Mouse (Mus musculus) intestine, postnatal 0 days (tissue): ENCODE measurements around the gene Tspan9. TPM values are rescaled to one million over a fixed set of nuclear protein-coding genes. Genes with fewer than 3 reads are reported as not detected.
A peak's percentile ranks its signal among the peaks of the same experiment; 100 is the strongest.

Experiments used
- ATAC-seq: fragments of 200-750 bp; cut with Nextera tagmentation; 2 replicates; pipeline ENCODE4 v1.8.0; 2017; ENCODE audit warnings: mild to moderate bottlenecking, moderate TSS enrichment, moderate library complexity
- H3K27ac ChIP-seq: fragments of 300-500 bp; sonication (generic); 2 replicates; pipeline ENCODE4 v1.5.1; 2014; ENCODE audit warnings: mild to moderate bottlenecking, low read depth, low read length, moderate library complexity
- H3K27me3 ChIP-seq: fragments of 300-500 bp; sonication (generic); replicated peaks from 2 replicates; pipeline ENCODE4 v1.6.1; 2014; ENCODE audit warnings: low read length, mixed read lengths; ENCODE audit not compliant: control insufficient read depth, insufficient read depth
- H3K36me3 ChIP-seq: fragments of 300-500 bp; sonication (generic); 2 replicates; pipeline ENCODE4 v1.6.1; 2014; ENCODE audit warnings: mild to moderate bottlenecking, moderate library complexity; ENCODE audit not compliant: control insufficient read depth, insufficient read depth
- H3K4me1 ChIP-seq: fragments of 300-500 bp; sonication (generic); replicated peaks from 2 replicates; pipeline ENCODE4 v1.6.1; 2014; ENCODE audit warnings: antibody characterized with exemption, low read length, mixed read lengths; ENCODE audit not compliant: control insufficient read depth, insufficient read depth
- H3K4me2 ChIP-seq: fragments of 300-500 bp; sonication (generic); replicated peaks from 2 replicates; pipeline ENCODE4 v1.6.1; 2014; ENCODE audit warnings: low read depth, mild to moderate bottlenecking, moderate library complexity
- H3K4me3 ChIP-seq: fragments of 300-500 bp; sonication (generic); 2 replicates; pipeline ENCODE4 v1.5.1; 2014; ENCODE audit warnings: low read depth, low read length
- H3K9ac ChIP-seq: fragments of 300-500 bp; sonication (generic); 2 replicates; pipeline ENCODE4 v1.6.1; 2014; ENCODE audit warnings: mild to moderate bottlenecking, low read depth, low read length
- H3K9me3 ChIP-seq: fragments of 300-500 bp; sonication (generic); 2 replicates; pipeline ENCODE4 v1.6.1; 2016; ENCODE audit warnings: mixed run types; ENCODE audit not compliant: control insufficient read depth
- CTCF ChIP-seq: sonication (generic); IDR thresholded peaks from 2 replicates; pipeline ENCODE4 v1.5.1; 2016; ENCODE audit warnings: low read depth, mild to moderate bottlenecking, control low read depth, antibody characterized with exemption, moderate library complexity
- WGBS: fragments of 180-500 bp; shearing (Covaris S2); extraction: QIAGEN DNeasy Blood & Tissue Kit; methylation state at CpG from one replicate; pipeline ENCODE4 v1.1.7; 2014; 5-methylcytosine and 5-hydroxymethylcytosine counted together
- polyA plus RNA-seq: library from polyadenylated mRNA; unstranded; fragments of >200 nt; fragmentation: Nextera tagmentation; extraction: Ambion mirVana; gene quantifications from 2 replicates; pipeline ENCODE4 v1.2.1, GENCODE M21; 2015

Gene Tspan9
- polyA plus RNA-seq, 1 experiment from 2014 or later: 55.5 TPM

- Histone ChIP-seq H3K27me3 (no peaks in the 10 kb centered on the region), H3K36me3 (0 out of 2 replicates have a peak, but pooled peaks cover 6% of the 10 kb centered on the region), H3K4me2 (no peak overlapping the region), H3K9me3 (no peaks in the 10 kb centered on the region), H3K9ac (no peak overlapping the region), H3K4me3 (no peak overlapping the region), H3K27ac (no peak overlapping the region), H3K4me1 (peaks cover 7% of the 10 kb centered on the region)
- no peak for ATAC-seq
- WGBS: 85% methylated on average over 4 of the region's 4 CpGs
- TF ChIP-seq CTCF: no peak
Observed at GRCm38 (mm10) chr6:128130686-128131085, 12.7 kb downstream of the Tspan9 start.

- H3K36me3 ChIP-seq: 0 out of 2 replicates have a peak, but pooled peaks cover 6% of the 10 kb centered on the region
- no peaks in the 10 kb centered on the region for H3K9me3 ChIP-seq
- H3K4me1 ChIP-seq: peaks cover 8% of the 10 kb centered on the region; the same call in 1 of the 2 replicates
- no peak for TF ChIP-seq CTCF
- H3K9ac ChIP-seq: no peak overlapping the region
- WGBS: 78% methylated on average over 5 of the region's 5 CpGs
- H3K4me2 ChIP-seq: no peak overlapping the region
- no peak for ATAC-seq
- H3K27me3 ChIP-seq: no peaks in the 10 kb centered on the region
- H3K27ac ChIP-seq: no peak overlapping the region
- H3K4me3 ChIP-seq: no peak overlapping the region
Observed at GRCm38 (mm10) chr6:128129382-128129781, 14.0 kb downstream of the Tspan9 start.

- Histone ChIP-seq H3K27ac (no peak overlapping the region), H3K27me3 (no peaks in the 10 kb centered on the region), H3K9ac (no peak overlapping the region), H3K4me3 (no peak overlapping the region), H3K4me2 (no peak overlapping the region), H3K4me1 (0 out of 2 replicates have a peak, but pooled peaks cover 8% of the 10 kb centered on the region), H3K36me3 (0 out of 2 replicates have a peak, but pooled peaks cover 6% of the 10 kb centered on the region), H3K9me3 (no peaks in the 10 kb centered on the region)
- WGBS: 65% methylated on average over 3 of the region's 3 CpGs
- ATAC-seq: no peak
- no peak for TF ChIP-seq CTCF
Observed at GRCm38 (mm10) chr6:128127312-128127711, 16.1 kb downstream of the Tspan9 start.

- Histone ChIP-seq H3K4me3 (no peak overlapping the region), H3K27me3 (no peaks in the 10 kb centered on the region), H3K4me1 (0 out of 2 replicates have a peak, but pooled peaks cover 8% of the 10 kb centered on the region), H3K27ac (no peak overlapping the region), H3K9me3 (no peaks in the 10 kb centered on the region), H3K9ac (no peak overlapping the region), H3K4me2 (no peak overlapping the region), H3K36me3 (0 out of 2 replicates have a peak, but pooled peaks cover 6% of the 10 kb centered on the region)
- no peak for TF ChIP-seq CTCF
- ATAC-seq: no peak
- WGBS: 79% methylated on average over 4 of the region's 4 CpGs
Observed at GRCm38 (mm10) chr6:128126876-128127275, 16.5 kb downstream of the Tspan9 start.

GRCm38 (mm10) chr6:128125464-128125863 lies 17.9 kb downstream of the Tspan9 start:
- peak; percentile 58; the same call in 1 of the 2 replicates for ATAC-seq
- Histone ChIP-seq H3K4me3 (no peak overlapping the region), H3K4me1 (0 out of 2 replicates have a peak, but pooled peaks cover 6% of the 10 kb centered on the region), H3K27me3 (no peaks in the 10 kb centered on the region), H3K36me3 (0 out of 2 replicates have a peak, but pooled peaks cover 6% of the 10 kb centered on the region), H3K4me2 (no peak overlapping the region), H3K27ac (no peak overlapping the region), H3K9ac (no peak overlapping the region), H3K9me3 (no peaks in the 10 kb centered on the region)
- no peak for TF ChIP-seq CTCF
- 59% methylated on average over 3 of the region's 3 CpGs for WGBS

GRCm38 (mm10) chr6:128124222-128124971 lies 19.0 kb downstream of the Tspan9 start:
- Histone ChIP-seq H3K4me3 (no peak overlapping the region), H3K9me3 (no peaks in the 10 kb centered on the region), H3K4me1 (0 out of 2 replicates have a peak, but pooled peaks cover 5% of the 10 kb centered on the region), H3K27ac (0 out of 2 replicates have a peak overlapping the region, but pooled peaks have one; percentile 10), H3K36me3 (0 out of 2 replicates have a peak, but pooled peaks cover 6% of the 10 kb centered on the region), H3K9ac (no peak overlapping the region), H3K4me2 (no peak overlapping the region), H3K27me3 (no peaks in the 10 kb centered on the region)
- WGBS: 56% methylated on average over 10 of the region's 10 CpGs
- TF ChIP-seq CTCF: no peak
- ATAC-seq: peak; percentile 22; the same call in 1 of the 2 replicates
